Mouse (Mus musculus): ENCODE data around the gene Zkscan14. TPM values are rescaled to one million over a fixed set of nuclear protein-coding genes. Genes with fewer than 3 reads are reported as not detected.
"Not testable (repeated sequence)": the region's sequence is repeated elsewhere in the genome, so short reads cannot be mapped to it uniquely, and the experiment has no call there.

Gene Zkscan14
- total RNA-seq, 1 experiment = 5.5 TPM

DNA sequence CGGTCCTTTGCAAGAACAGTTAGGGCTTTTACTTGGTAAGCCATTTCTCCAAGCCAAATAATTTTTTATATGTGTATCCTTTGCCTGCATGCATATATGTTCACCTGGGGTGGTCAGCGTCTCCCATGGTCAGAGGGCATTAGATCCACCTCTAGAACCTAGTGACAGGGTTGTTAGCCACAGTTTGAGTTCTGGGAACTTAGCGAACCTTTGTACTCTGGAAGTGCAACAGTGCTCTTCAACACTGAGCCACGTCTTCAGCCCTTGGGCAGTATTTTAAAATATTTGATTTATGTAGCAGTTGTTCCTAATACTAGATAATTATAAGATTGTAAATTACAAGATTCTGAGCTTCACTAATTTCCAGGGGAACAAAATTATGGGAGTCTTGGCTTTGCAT, 29.0 kb upstream of the Zkscan14 start:
- DNase-seq (ENCODE audit: low read depth, low spot score) = no peak
- no peak overlapping the region for H3K9ac ChIP-seq (ENCODE audit: insufficient read depth, low read depth, low read length, poor library complexity, severe bottlenecking)
- no peaks in the 10 kb centered on the region for H3K9me3 ChIP-seq (ENCODE audit: control insufficient read depth, insufficient read depth, low read depth, low read length)
- peak overlapping the region in 1 of 2 experiments; percentile 73; a peak in 2 of 4 replicates for H3K4me3 ChIP-seq (ENCODE audit: insufficient read depth in 1 of 2, low read depth in 1 of 2, low read length in 2 of 2, poor library complexity in 1 of 2, severe bottlenecking in 1 of 2)
- H3K36me3 ChIP-seq (ENCODE audit: control insufficient read depth, insufficient read depth, low read length, poor library complexity, severe bottlenecking) = peaks cover 23% of the 10 kb centered on the region
- H3K27ac ChIP-seq (ENCODE audit: insufficient read depth, low read depth, low read length, poor library complexity, severe bottlenecking) = no peak overlapping the region; the same call in 1 of the 2 replicates
- in situ Hi-C loops (cut with MboI; ENCODE audit: low sequenced_read_pairs in 2 of 2, unreplicated experiment in 2 of 2) = no loop called here
- H3K4me1 ChIP-seq (ENCODE audit: control insufficient read depth in 2 of 2, insufficient read depth in 2 of 2, low read length in 2 of 2, poor library complexity in 1 of 2) = peaks cover 0 to 7% of the 10 kb centered on the region in 2 experiments; a peak in 2 of 4 replicates
- TF ChIP-seq ZC3H11A (IDR thresholded peaks at IDR 0.05; ENCODE audit: borderline replicate concordance, low read depth, low read length) = no peak
- TF ChIP-seq MAFK (IDR thresholded peaks at IDR 0.05; ENCODE audit: insufficient read depth, low read depth, low read length) = no peak
- TF ChIP-seq HCFC1 (IDR thresholded peaks at IDR 0.05; ENCODE audit: borderline replicate concordance, insufficient read depth, low read length) = no peak
- TF ChIP-seq ZNF384 (IDR thresholded peaks at IDR 0.05; ENCODE audit: low read depth, low read length) = no peak
- TF ChIP-seq CHD2 (IDR thresholded peaks at IDR 0.05; ENCODE audit: low read depth, low read length) = no peak

DNA sequence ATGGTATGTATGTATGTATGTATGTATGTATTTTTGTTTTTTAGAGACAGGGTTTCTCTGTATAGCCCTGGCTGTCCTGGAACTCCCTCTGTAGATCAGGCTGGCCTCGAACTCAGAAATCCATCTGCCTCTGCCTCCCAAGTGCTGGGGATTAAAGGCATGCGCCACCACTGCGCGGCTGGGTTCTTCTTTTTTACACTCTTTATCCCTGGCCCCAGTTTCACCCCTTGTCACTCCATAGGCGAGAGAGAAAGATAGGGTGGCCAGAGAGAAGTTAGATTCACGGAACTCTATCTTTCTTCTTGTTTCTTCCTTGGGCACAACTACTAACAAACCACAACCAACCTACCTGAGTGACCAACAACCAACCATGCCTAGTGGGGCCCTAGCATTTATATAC, 27.6 kb upstream of the Zkscan14 start:
- in situ Hi-C loops (cut with MboI; ENCODE audit: low sequenced_read_pairs in 2 of 2, unreplicated experiment in 2 of 2); H3K9ac ChIP-seq (ENCODE audit: insufficient read depth, low read depth, low read length, poor library complexity, severe bottlenecking); H3K9me3 ChIP-seq (ENCODE audit: control insufficient read depth, insufficient read depth, low read depth, low read length); H3K4me3 ChIP-seq (ENCODE audit: insufficient read depth in 1 of 2, low read depth in 1 of 2, low read length in 2 of 2, poor library complexity in 1 of 2, severe bottlenecking in 1 of 2); DNase-seq (ENCODE audit: low read depth, low spot score); H3K4me1 ChIP-seq (ENCODE audit: control insufficient read depth in 2 of 2, insufficient read depth in 2 of 2, low read length in 2 of 2, poor library complexity in 1 of 2); H3K27ac ChIP-seq (ENCODE audit: insufficient read depth, low read depth, low read length, poor library complexity, severe bottlenecking): not testable (repeated sequence)
- peaks cover 10% of the 10 kb centered on the region for H3K36me3 ChIP-seq (ENCODE audit: control insufficient read depth, insufficient read depth, low read length, poor library complexity, severe bottlenecking)

DNA sequence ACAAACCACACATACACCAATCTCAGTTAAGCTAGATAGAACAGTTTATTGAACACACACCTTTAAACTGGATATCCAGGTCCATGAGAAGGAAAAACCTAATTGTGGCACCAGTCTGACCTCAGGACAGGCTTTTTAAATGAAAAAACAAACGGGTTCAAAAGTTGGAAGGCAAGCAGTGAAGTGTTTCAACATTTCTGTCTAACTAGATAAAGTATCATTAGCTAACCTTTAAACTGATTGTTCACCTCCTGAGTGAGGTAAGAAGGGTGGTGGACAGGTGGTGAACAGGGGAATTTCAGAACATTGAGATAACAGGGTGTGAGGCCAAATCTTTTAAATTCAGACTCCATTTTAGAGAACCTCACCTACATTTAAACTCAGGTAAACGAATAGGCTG, 24.8 kb upstream of the Zkscan14 start:
- no peak overlapping the region for H3K9ac ChIP-seq (ENCODE audit: insufficient read depth, low read depth, low read length, poor library complexity, severe bottlenecking)
- peaks cover 0 to 8% of the 10 kb centered on the region in 2 experiments; a peak in 1 of 4 replicates for H3K4me1 ChIP-seq (ENCODE audit: control insufficient read depth in 2 of 2, insufficient read depth in 2 of 2, low read length in 2 of 2, poor library complexity in 1 of 2)
- H3K4me3 ChIP-seq (ENCODE audit: insufficient read depth in 1 of 2, low read depth in 1 of 2, low read length in 2 of 2, poor library complexity in 1 of 2, severe bottlenecking in 1 of 2) = no peak overlapping the region
- no peak for TF ChIP-seq ZNF384 (IDR thresholded peaks at IDR 0.05; ENCODE audit: low read depth, low read length)
- no peak for DNase-seq (ENCODE audit: low read depth, low spot score)
- in situ Hi-C loops (cut with MboI; ENCODE audit: low sequenced_read_pairs in 2 of 2, unreplicated experiment in 2 of 2) = no loop called here
- H3K27ac ChIP-seq (ENCODE audit: insufficient read depth, low read depth, low read length, poor library complexity, severe bottlenecking) = no peak overlapping the region
- peaks cover 6% of the 10 kb centered on the region; the same call in 1 of the 2 replicates for H3K36me3 ChIP-seq (ENCODE audit: control insufficient read depth, insufficient read depth, low read length, poor library complexity, severe bottlenecking)
- H3K9me3 ChIP-seq (ENCODE audit: control insufficient read depth, insufficient read depth, low read depth, low read length) = no peaks in the 10 kb centered on the region

DNA sequence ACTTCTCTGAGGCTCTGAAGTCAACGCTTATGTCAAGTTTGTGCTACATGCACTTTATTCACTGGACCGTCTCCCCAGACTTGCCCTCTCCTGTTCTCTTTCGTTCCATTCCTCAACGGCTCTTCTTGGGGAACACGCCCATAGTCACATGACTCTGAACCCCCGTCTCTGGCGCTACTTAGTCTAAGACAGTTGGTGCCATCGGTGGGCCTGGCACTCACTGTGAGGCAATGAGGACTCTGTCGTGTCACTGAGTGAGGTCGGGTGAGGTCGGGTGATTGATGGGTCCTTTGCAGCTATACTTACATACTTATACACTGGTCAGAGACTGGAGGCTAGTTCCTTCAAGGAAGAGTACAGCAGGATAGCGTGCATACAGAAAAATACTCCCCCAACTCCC, 21.7 kb upstream of the Zkscan14 start:
- Histone ChIP-seq H3K9me3 (ENCODE audit: control insufficient read depth, insufficient read depth, low read depth, low read length) (no peaks in the 10 kb centered on the region), H3K4me3 (ENCODE audit: insufficient read depth in 1 of 2, low read depth in 1 of 2, low read length in 2 of 2, poor library complexity in 1 of 2, severe bottlenecking in 1 of 2) (no peak overlapping the region), H3K27ac (ENCODE audit: insufficient read depth, low read depth, low read length, poor library complexity, severe bottlenecking) (peak overlapping the region; percentile 47; the same call in 1 of the 2 replicates), H3K9ac (ENCODE audit: insufficient read depth, low read depth, low read length, poor library complexity, severe bottlenecking) (no peak overlapping the region), H3K36me3 (ENCODE audit: control insufficient read depth, insufficient read depth, low read length, poor library complexity, severe bottlenecking) (peaks cover 27% of the 10 kb centered on the region), H3K4me1 (ENCODE audit: control insufficient read depth in 2 of 2, insufficient read depth in 2 of 2, low read length in 2 of 2, poor library complexity in 1 of 2) (peaks cover 2 to 20% of the 10 kb centered on the region in 2 experiments; a peak in 2 of 4 replicates)
- no peak for TF ChIP-seq HCFC1 (IDR thresholded peaks at IDR 0.05; ENCODE audit: borderline replicate concordance, insufficient read depth, low read length)
- TF ChIP-seq CHD2 (IDR thresholded peaks at IDR 0.05; ENCODE audit: low read depth, low read length) = no peak
- no peak for TF ChIP-seq ZC3H11A (IDR thresholded peaks at IDR 0.05; ENCODE audit: borderline replicate concordance, low read depth, low read length)
- no peak for TF ChIP-seq MAFK (IDR thresholded peaks at IDR 0.05; ENCODE audit: insufficient read depth, low read depth, low read length)
- no peak for TF ChIP-seq ZNF384 (IDR thresholded peaks at IDR 0.05; ENCODE audit: low read depth, low read length)
- in situ Hi-C loops (cut with MboI; ENCODE audit: low sequenced_read_pairs in 2 of 2, unreplicated experiment in 2 of 2) = no loop called here
- DNase-seq (ENCODE audit: low read depth, low spot score) = no peak

DNA sequence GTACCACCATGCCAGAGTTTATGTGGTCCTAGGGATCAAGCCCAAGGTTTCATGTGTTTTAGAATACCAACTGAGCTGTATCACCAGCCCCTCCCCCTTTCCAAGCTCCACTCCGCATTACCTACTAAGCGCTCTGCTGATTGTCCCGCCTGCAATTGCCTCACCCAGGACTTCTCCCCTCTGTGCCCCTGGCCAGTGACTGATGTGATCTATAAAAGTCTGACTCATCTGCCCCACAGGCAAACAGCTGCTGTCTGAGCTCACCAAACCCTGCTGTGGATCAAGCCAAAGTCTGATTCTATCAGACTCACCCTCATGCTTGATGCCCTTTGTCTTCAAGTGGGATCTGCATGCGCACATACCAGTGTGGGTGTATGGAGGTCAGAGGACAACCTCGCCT, 21.2 kb upstream of the Zkscan14 start:
- TF ChIP-seq CHD2 (IDR thresholded peaks at IDR 0.05; ENCODE audit: low read depth, low read length) = no peak
- Histone ChIP-seq H3K36me3 (ENCODE audit: control insufficient read depth, insufficient read depth, low read length, poor library complexity, severe bottlenecking) (peaks cover 27% of the 10 kb centered on the region), H3K9me3 (ENCODE audit: control insufficient read depth, insufficient read depth, low read depth, low read length) (no peaks in the 10 kb centered on the region), H3K4me1 (ENCODE audit: control insufficient read depth in 2 of 2, insufficient read depth in 2 of 2, low read length in 2 of 2, poor library complexity in 1 of 2) (peaks cover 4 to 23% of the 10 kb centered on the region in 2 experiments; a peak in 2 of 4 replicates), H3K4me3 (ENCODE audit: insufficient read depth in 1 of 2, low read depth in 1 of 2, low read length in 2 of 2, poor library complexity in 1 of 2, severe bottlenecking in 1 of 2) (no peak overlapping the region), H3K9ac (ENCODE audit: insufficient read depth, low read depth, low read length, poor library complexity, severe bottlenecking) (no peak overlapping the region), H3K27ac (ENCODE audit: insufficient read depth, low read depth, low read length, poor library complexity, severe bottlenecking) (peak overlapping the region; percentile 47)
- in situ Hi-C loops (cut with MboI; ENCODE audit: low sequenced_read_pairs in 2 of 2, unreplicated experiment in 2 of 2) = no loop called here
- DNase-seq (ENCODE audit: low read depth, low spot score) = no peak

Measured in ES-E14 (cell line).